Mouse (Mus musculus) megakaryocyte-erythroid progenitor cell, adult 5 weeks (primary cell): ENCODE results near the gene Fth1. TPM values are rescaled to one million over a fixed set of nuclear protein-coding genes. Genes with fewer than 3 reads are reported as not detected.

Experiments
- polyA plus RNA-seq: library from polyadenylated mRNA; stranded (reverse); fragments of >175 nt; gene quantifications from 2 replicates; pipeline ENCODE4 v1.2.3, GENCODE M21; 2012

Fth1 gene
- polyA plus RNA-seq = 9,097 and 9,677 TPM in 2 replicates

GRCm38 (mm10) chr19:9980258-9980657, at the start of gene Fth1:
TSS of gene Fth1 (plus strand) at chr19:9980598.

GRCm38 (mm10) chr19:10001206-10001969, 21.0 kb downstream of the Fth1 start, which contains the start of the genes Best1 and Rab3il1:
TSS of gene Best1 (minus strand) at chr19:10001633.
TSS of gene Rab3il1 (plus strand) at chr19:10001669.

Other genes with a start within 250 kb of the Fth1 start
- gene Scgb2a2, start 133.0 kb upstream of the Fth1 start, polyA plus RNA-seq = not detected in 2 replicates
- 123 and 216 TPM in 2 replicates for gene Incenp, start 81.0 kb upstream of the Fth1 start, polyA plus RNA-seq
- 0.15 TPM in 1 of 2 replicates, not detected in the other for gene Best1, start 21.0 kb downstream of the Fth1 start, polyA plus RNA-seq
- gene Rab3il1, start 21.1 kb downstream of the Fth1 start, polyA plus RNA-seq = 5.8 and 6.9 TPM in 2 replicates
- 8.5 and 14.8 TPM in 2 replicates for gene Fads3, start 61.0 kb downstream of the Fth1 start, polyA plus RNA-seq
- 29.3 and 47.5 TPM in 2 replicates for gene Fads2, start 121.1 kb downstream of the Fth1 start, polyA plus RNA-seq
- gene Fads1, start 202.3 kb downstream of the Fth1 start, polyA plus RNA-seq = 35.4 and 39.7 TPM in 2 replicates
- gene Tmem258, start 223.4 kb downstream of the Fth1 start, polyA plus RNA-seq = 20.8 and 31.6 TPM in 2 replicates
- gene Fen1, start 223.6 kb downstream of the Fth1 start, polyA plus RNA-seq = 55.7 and 59.9 TPM in 2 replicates